Mouse (Mus musculus) brain, embryonic 14.5 days (tissue): Measurements from ENCODE around the gene Tbx3.

Source experiments
- CTCF ChIP-seq: fragments of 200-500 bp; IDR thresholded peaks from 2 replicates; pipeline ENCODE4 v1.5.1; 2012; ENCODE audit warnings: inconsistent platforms, mild to moderate bottlenecking, moderate library complexity, borderline replicate concordance; ENCODE audit not compliant: insufficient read depth, insufficient read length; ENCODE audit errors: extremely low read depth
- POLR2A ChIP-seq: fragments of 200-500 bp; IDR thresholded peaks from 2 replicates; pipeline ENCODE4 v1.6.1; 2012; ENCODE audit warnings: mild to moderate bottlenecking, inconsistent platforms, borderline replicate concordance; ENCODE audit not compliant: poor library complexity, insufficient read depth, insufficient read length, severe bottlenecking; ENCODE audit errors: extremely low read depth

DNA sequence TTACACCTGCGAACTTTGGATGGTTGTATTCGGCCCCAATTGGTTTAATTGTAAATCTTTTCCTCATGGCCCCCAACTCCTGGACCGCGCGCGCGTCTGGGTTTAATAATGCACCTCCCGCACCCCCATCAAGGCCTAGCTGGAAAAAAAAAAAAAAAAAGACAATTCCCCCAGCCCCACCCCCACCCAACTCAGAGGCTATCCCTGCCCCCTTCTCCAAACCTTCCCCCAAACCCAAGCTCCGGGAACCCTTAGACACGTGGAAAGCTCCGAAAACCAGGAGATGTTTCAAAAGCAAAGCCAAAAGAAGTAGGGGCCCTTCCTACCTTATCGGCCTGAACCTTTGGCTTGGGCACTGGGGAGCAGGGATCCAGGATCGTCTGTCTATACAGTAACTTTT is 8.1 kb upstream of the Tbx3 start:
- no peak for TF ChIP-seq CTCF
- TF ChIP-seq POLR2A = no peak
